Mouse (Mus musculus): Measurements from ENCODE around the gene Tmem145. TPM values are rescaled to one million over a fixed set of nuclear protein-coding genes. Genes with fewer than 3 reads are reported as not detected.
"Not testable (repeated sequence)": the region's sequence is repeated elsewhere in the genome, so short reads cannot be mapped to it uniquely, and the experiment has no call there.

Gene Tmem145
- polyA plus RNA-seq (2016; fragmentation: Nextera tagmentation; extraction: Ambion mirVana), result 2.1 and 5.1 TPM in 2 replicates

GRCm38 (mm10) chr7:25305956-25306613 is at the start of gene Tmem145:
Gene Tmem145 (plus strand): TSS chr7:25306106.
- H3K9me3 ChIP-seq (replicated peaks), result no peaks in the 10 kb centered on the region
- H3K4me1 ChIP-seq, result peaks cover 22% of the 10 kb centered on the region
- under 1% methylated on average over 47 of the region's 47 CpGs for WGBS
- H3K36me3 ChIP-seq, result no peaks in the 10 kb centered on the region
- peak; percentile 62 for DNase-seq (ENCODE audit: low spot score)
- H3K27me3 ChIP-seq (ENCODE audit: low read depth, poor library complexity, severe bottlenecking), result peaks cover 61% of the 10 kb centered on the region
- peak within 1 kb of the TSS; percentile 78 for H3K27ac ChIP-seq (replicated peaks)
- peak within 1 kb of the TSS; percentile 73 for H3K4me3 ChIP-seq

DNA sequence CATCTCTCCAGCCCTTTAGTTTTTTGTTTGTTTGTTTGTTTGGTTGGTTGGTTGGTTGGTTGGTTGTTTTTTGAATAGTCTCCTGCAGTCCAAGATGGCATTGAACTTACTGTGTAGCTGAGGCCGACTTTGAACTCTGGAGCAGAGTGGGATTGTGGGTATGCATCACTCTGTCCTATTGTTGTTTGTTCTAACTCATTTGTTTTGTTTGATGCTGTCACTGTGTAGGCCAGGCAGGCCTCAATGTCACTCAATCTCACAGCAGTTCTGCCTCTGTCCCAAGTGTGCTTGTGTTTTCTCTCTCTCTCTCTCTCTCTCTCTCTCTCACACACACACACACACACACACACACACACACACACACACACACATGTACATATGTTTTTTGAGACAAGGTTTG is 44.0 kb upstream of the Tmem145 start:
- Histone ChIP-seq H3K36me3 (no peaks in the 10 kb centered on the region), H3K4me1 (peaks cover 18% of the 10 kb centered on the region), H3K27me3 (ENCODE audit: low read depth, poor library complexity, severe bottlenecking) (peaks cover 6% of the 10 kb centered on the region; the same call in 1 of the 2 replicates), H3K4me3 (no peak overlapping the region), H3K9me3 (replicated peaks) (no peaks in the 10 kb centered on the region), H3K27ac (replicated peaks) (no peak overlapping the region)
- no peak for DNase-seq (ENCODE audit: low spot score)
- 89% methylated on average over 1 of the region's 1 CpGs for WGBS

GRCm38 (mm10) chr7:25263968-25264870 is 41.7 kb upstream of the Tmem145 start:
- DNase-seq (ENCODE audit: low spot score), result no peak
- Histone ChIP-seq H3K9me3 (replicated peaks) (no peaks in the 10 kb centered on the region), H3K27me3 (ENCODE audit: low read depth, poor library complexity, severe bottlenecking) (peaks cover 6% of the 10 kb centered on the region; the same call in 1 of the 2 replicates), H3K4me1 (peaks cover 31% of the 10 kb centered on the region), H3K27ac (replicated peaks) (no peak overlapping the region; the same call in 1 of the 2 replicates), H3K4me3 (no peak overlapping the region), H3K36me3 (no peaks in the 10 kb centered on the region)
- WGBS, result 26% methylated on average over 17 of the region's 17 CpGs

GRCm38 (mm10) chr7:25265743-25266142 is 40.2 kb upstream of the Tmem145 start:
- WGBS, result 92% methylated on average over 5 of the region's 5 CpGs
- H3K36me3 ChIP-seq, result not testable (repeated sequence)

DNA sequence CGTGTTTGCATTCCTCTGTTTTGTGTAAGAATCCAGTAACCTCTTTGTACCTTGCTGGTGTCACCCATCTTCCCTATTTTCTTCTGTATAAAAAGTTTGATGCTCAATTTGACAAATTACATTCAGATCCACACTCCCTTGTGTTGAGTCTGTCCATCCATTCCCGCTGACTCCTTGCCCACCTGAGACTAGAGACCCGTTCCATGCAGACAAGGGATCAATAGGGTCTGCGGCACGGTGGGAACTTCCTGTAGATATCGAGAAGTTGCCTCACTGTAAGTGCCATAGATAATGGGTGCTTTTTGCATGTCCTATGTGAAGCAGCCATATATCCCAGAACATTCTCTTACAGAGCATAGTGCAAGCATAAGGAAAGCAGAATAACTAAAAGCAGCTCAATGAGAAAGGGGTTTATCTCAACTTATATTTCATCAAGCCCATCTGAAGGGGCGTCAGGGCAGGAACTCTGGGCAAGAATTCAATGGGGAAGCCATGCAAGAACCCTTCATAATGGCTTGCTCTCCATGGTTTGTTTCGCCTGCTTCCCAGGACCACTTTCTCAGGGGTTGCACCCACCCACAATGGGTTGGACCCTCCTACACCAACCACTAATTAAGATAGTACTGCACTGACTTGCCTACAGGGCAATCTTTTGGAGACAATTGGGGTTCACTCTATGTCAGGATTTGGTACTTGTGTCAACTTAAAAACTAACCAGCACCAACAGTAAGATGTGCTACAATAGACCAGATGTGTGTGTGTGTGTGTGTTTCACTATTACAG is 39.5 kb upstream of the Tmem145 start:
- Histone ChIP-seq H3K4me1 (peaks cover 44% of the 10 kb centered on the region), H3K9me3 (replicated peaks) (no peaks in the 10 kb centered on the region), H3K4me3 (peak overlapping the region; percentile 90; the same call in 1 of the 2 replicates), H3K27me3 (ENCODE audit: low read depth, poor library complexity, severe bottlenecking) (peaks cover 6% of the 10 kb centered on the region; the same call in 1 of the 2 replicates), H3K36me3 (peaks cover 5% of the 10 kb centered on the region), H3K27ac (replicated peaks) (peak overlapping the region; percentile 97)
- no peak for DNase-seq (ENCODE audit: low spot score)
- 89% methylated on average over 8 of the region's 8 CpGs for WGBS

More at GRCm38 (mm10) chr7:25265743-25266142, 40.2 kb upstream of the Tmem145 start:
- not testable (repeated sequence) for DNase-seq (ENCODE audit: low spot score); H3K4me3 ChIP-seq; H3K9me3 ChIP-seq (replicated peaks); H3K27ac ChIP-seq (replicated peaks); H3K27me3 ChIP-seq (ENCODE audit: low read depth, poor library complexity, severe bottlenecking)
- peaks cover 44% of the 10 kb centered on the region for H3K4me1 ChIP-seq

DNA sequence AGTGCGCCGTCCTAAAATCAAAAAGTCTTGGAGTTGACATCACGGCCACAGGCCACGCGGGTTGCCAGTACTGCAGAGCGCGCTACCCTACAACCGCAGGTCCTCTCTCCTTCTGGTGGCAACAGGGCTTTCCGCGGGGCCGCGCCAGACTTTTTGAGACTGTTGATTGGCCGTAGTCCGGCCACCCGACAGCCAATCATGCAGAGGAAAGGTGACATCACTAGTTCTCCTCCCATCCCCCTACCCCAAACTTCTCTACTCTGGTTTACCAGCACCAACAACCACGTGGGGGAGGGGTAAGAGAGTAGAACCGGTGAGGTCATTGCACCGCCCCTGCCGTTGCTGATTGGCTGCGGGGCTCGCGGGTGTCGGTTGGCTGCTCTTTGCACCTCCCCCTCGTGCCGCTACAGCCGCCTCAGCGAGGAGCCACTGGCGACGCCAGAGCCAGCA is 38.6 kb upstream of the Tmem145 start, which contains the start of gene Cic:
Cic (plus strand) TSS at position 404 of the 450 bp plus-strand sequence.
- peak within 1 kb of the TSS; percentile 97 for H3K27ac ChIP-seq (replicated peaks)
- peaks cover 6% of the 10 kb centered on the region; the same call in 1 of the 2 replicates for H3K27me3 ChIP-seq (ENCODE audit: low read depth, poor library complexity, severe bottlenecking)
- H3K4me1 ChIP-seq, result peaks cover 44% of the 10 kb centered on the region
- no peaks in the 10 kb centered on the region for H3K9me3 ChIP-seq (replicated peaks)
- DNase-seq (ENCODE audit: low spot score), result peak; percentile 99
- peaks cover 14% of the 10 kb centered on the region for H3K36me3 ChIP-seq
- peak within 1 kb of the TSS; percentile 90 for H3K4me3 ChIP-seq
- WGBS, result under 1% methylated on average over 29 of the region's 29 CpGs

DNA sequence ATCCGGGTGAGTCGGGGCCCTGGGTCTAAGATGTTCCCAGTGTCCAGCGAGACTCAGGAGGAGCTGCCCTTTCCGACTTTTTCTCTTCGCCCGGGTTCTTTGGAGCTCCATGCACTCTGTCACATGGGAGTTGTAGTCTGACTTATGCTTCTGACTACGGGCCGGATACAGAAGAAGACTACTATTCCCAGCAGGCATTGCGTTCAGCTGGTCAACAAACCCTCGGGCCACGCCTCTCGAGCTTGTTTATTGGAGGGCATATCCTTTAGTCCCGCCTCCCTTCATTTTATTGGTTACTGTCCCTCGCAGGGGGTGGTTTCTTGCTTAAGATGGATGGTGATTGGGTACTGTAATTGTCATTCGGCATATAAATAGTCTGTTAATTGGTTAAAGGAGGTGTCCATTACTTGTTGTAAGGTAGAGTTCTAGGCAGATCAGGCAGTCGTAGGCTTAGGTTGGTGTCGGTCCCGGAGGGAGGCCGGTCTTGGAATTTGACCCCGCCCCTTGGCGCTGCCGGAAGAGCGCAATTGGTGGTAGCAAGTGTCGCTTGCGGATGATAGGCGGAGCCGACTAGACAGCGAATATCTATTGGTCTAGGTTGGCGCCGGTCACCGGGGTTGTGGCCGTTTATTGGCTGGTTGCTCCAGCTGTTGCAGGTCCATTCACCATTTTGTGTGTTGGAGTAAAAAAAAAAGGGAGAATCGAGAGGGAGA is 38.0 kb upstream of the Tmem145 start:
- Histone ChIP-seq H3K9me3 (replicated peaks) (no peaks in the 10 kb centered on the region), H3K4me3 (peak overlapping the region; percentile 90), H3K27me3 (ENCODE audit: low read depth, poor library complexity, severe bottlenecking) (peaks cover 6% of the 10 kb centered on the region; the same call in 1 of the 2 replicates), H3K36me3 (peaks cover 20% of the 10 kb centered on the region), H3K27ac (replicated peaks) (peak overlapping the region; percentile 97), H3K4me1 (peaks cover 44% of the 10 kb centered on the region)
- peak; percentile 98 for DNase-seq (ENCODE audit: low spot score)
- under 1% methylated on average over 33 of the region's 33 CpGs for WGBS

- no peaks in the 10 kb centered on the region for H3K9me3 ChIP-seq (replicated peaks)
Observed at GRCm38 (mm10) chr7:25268588-25268987, 37.3 kb upstream of the Tmem145 start.

DNA sequence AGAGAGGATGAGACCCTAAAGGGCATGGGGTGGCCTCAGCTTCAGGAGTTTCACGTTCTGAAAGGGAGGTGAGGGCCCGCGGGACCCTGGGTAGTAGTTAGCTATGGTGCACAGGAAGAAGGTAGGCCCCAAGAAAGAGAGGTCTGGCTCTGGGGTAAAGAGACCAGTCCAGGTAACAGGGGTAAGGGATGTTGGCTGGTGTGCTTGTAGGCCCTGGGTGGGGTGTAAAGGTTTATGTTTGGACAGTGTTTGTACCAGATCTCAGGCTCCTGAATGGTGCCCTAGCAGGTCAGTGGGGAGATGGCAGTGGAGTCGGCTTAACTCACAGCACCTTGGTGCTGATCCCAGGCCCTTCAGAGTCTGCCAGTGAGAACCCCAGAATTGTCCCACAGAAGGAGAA is 36.9 kb upstream of the Tmem145 start:
- Histone ChIP-seq H3K4me3 (peak overlapping the region; percentile 90), H3K9me3 (replicated peaks) (no peaks in the 10 kb centered on the region), H3K27ac (replicated peaks) (peak overlapping the region; percentile 97), H3K36me3 (peaks cover 31% of the 10 kb centered on the region), H3K4me1 (peaks cover 40% of the 10 kb centered on the region), H3K27me3 (ENCODE audit: low read depth, poor library complexity, severe bottlenecking) (peaks cover 6% of the 10 kb centered on the region; the same call in 1 of the 2 replicates)
- WGBS, result 40% methylated on average over 4 of the region's 4 CpGs
- no peak for DNase-seq (ENCODE audit: low spot score)

More at GRCm38 (mm10) chr7:25268588-25268987, 37.3 kb upstream of the Tmem145 start:
- peaks cover 44% of the 10 kb centered on the region for H3K4me1 ChIP-seq
- H3K4me3 ChIP-seq, result peak overlapping the region; percentile 90
- peaks cover 6% of the 10 kb centered on the region; the same call in 1 of the 2 replicates for H3K27me3 ChIP-seq (ENCODE audit: low read depth, poor library complexity, severe bottlenecking)
- H3K36me3 ChIP-seq, result peaks cover 27% of the 10 kb centered on the region
- H3K27ac ChIP-seq (replicated peaks), result peak overlapping the region; percentile 97
- WGBS, result 5% methylated on average over 7 of the region's 7 CpGs
- no peak for DNase-seq (ENCODE audit: low spot score)

GRCm38 (mm10) chr7:25269545-25270271 is 36.2 kb upstream of the Tmem145 start:
- 92% methylated on average over 8 of the region's 8 CpGs for WGBS
- H3K4me1 ChIP-seq, result peaks cover 37% of the 10 kb centered on the region
- H3K9me3 ChIP-seq (replicated peaks), result no peaks in the 10 kb centered on the region
- H3K4me3 ChIP-seq, result peak overlapping the region; percentile 90
- H3K36me3 ChIP-seq, result peaks cover 32% of the 10 kb centered on the region
- H3K27me3 ChIP-seq (ENCODE audit: low read depth, poor library complexity, severe bottlenecking), result peaks cover 4% of the 10 kb centered on the region; the same call in 1 of the 2 replicates
- peak overlapping the region; percentile 39; the same call in 1 of the 2 replicates for H3K27ac ChIP-seq (replicated peaks)
- no peak for DNase-seq (ENCODE audit: low spot score)

Measured in midbrain, embryonic 10.5 days (tissue).